Mouse (Mus musculus) forebrain, embryonic 15.5 days (tissue): ENCODE measurements at regions not wholly inside any gene's neighbourhood (a gene's known extent, or its start where the extent isn't known, plus 50 kb on each side); places are given as distances from the start of the nearest gene placed in this dataset.
A peak's percentile ranks its signal among the peaks of the same experiment; 100 is the strongest.

Experiments
- ATAC-seq: fragments of 200-750 bp; cut with Nextera tagmentation; replicated peaks from 2 replicates; pipeline ENCODE4 v1.8.0; 2017; ENCODE audit warnings: mild to moderate bottlenecking, moderate TSS enrichment, moderate library complexity
- H3K27ac ChIP-seq: fragments of 300-500 bp; sonication (generic); replicated peaks from 2 replicates; pipeline ENCODE4 v1.5.1; 2015; ENCODE audit warnings: mild to moderate bottlenecking, inconsistent platforms
- H3K27me3 ChIP-seq: fragments of 300-500 bp; sonication (generic); 2 replicates; pipeline ENCODE4 v1.6.1; 2015; ENCODE audit warnings: inconsistent platforms
- H3K36me3 ChIP-seq: fragments of 300-500 bp; sonication (generic); 2 replicates; pipeline ENCODE4 v1.6.1; 2015; ENCODE audit warnings: mild to moderate bottlenecking, inconsistent platforms
- H3K4me1 ChIP-seq: fragments of 300-500 bp; sonication (generic); 2 replicates; pipeline ENCODE4 v1.6.1; 2015; ENCODE audit warnings: inconsistent platforms
- H3K4me2 ChIP-seq: fragments of 300-500 bp; sonication (generic); replicated peaks from 2 replicates; pipeline ENCODE4 v1.6.1; 2015; ENCODE audit warnings: mild to moderate bottlenecking, inconsistent platforms
- H3K4me3 ChIP-seq: fragments of 300-500 bp; sonication (generic); 2 replicates; pipeline ENCODE4 v1.5.1; 2015; ENCODE audit warnings: mild to moderate bottlenecking, inconsistent platforms
- H3K9ac ChIP-seq: fragments of 300-500 bp; sonication (generic); replicated peaks from 2 replicates; pipeline ENCODE4 v1.6.1; 2015; ENCODE audit warnings: mild to moderate bottlenecking, inconsistent platforms
- H3K9me3 ChIP-seq: fragments of 300-500 bp; sonication (generic); 2 replicates; pipeline ENCODE4 v1.6.1; 2016; ENCODE audit warnings: inconsistent platforms
- WGBS: fragments of 180-500 bp; shearing (Covaris S2); methylation state at CpG from one replicate; pipeline ENCODE4 v1.1.7; 2015; ENCODE audit warnings: mixed read lengths; 5-methylcytosine and 5-hydroxymethylcytosine counted together

GRCm38 (mm10) chr13:80000214-80000613 lies 883.0 kb upstream of the Arrdc3 start:
- Histone ChIP-seq H3K27ac (no peak overlapping the region), H3K9me3 (no peaks in the 10 kb centered on the region), H3K4me1 (no peaks in the 10 kb centered on the region), H3K4me2 (no peak overlapping the region), H3K9ac (no peak overlapping the region), H3K4me3 (no peak overlapping the region), H3K36me3 (no peaks in the 10 kb centered on the region), H3K27me3 (no peaks in the 10 kb centered on the region)
- WGBS, result 57% methylated on average over 6 of the region's 6 CpGs
- peak; percentile 35; the same call in 1 of the 2 replicates for ATAC-seq

GRCm38 (mm10) chr13:80000693-80001092 lies 882.5 kb upstream of the Arrdc3 start:
- H3K27ac ChIP-seq, result no peak overlapping the region
- no peak for ATAC-seq
- H3K36me3 ChIP-seq, result no peaks in the 10 kb centered on the region

More at GRCm38 (mm10) chr13:80000693-80001092, 882.5 kb upstream of the Arrdc3 start:
- H3K4me2 ChIP-seq, result no peak overlapping the region
- no peaks in the 10 kb centered on the region for H3K4me1 ChIP-seq
- no peak overlapping the region for H3K4me3 ChIP-seq
- H3K27me3 ChIP-seq, result no peaks in the 10 kb centered on the region
- no peaks in the 10 kb centered on the region for H3K9me3 ChIP-seq
- WGBS, result 16% methylated on average over 4 of the region's 4 CpGs
- H3K9ac ChIP-seq, result no peak overlapping the region
